Mouse (Mus musculus): Measurements from ENCODE around the gene Apoc2.

The Apoc2 gene

DNA sequence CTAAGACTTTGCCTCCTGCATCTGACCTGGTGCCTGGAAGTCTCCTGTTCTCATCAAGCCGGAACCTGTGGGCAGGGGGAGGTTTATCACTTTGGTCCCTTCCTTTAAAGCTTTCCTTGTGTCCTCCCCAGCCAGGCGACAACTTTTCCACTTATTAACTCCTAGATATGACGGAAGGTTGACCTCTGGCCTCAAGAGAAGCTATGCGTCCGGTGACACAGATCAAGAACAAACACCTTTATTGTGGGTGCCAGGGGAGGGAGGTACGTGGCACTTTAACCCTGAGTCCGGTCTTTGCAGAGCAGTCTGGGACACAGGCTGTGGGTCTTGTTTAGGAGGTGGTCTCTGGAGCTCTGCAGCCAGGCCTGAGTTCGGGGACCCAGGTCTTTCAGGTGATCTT is at the start of gene Apoc2:
TSS of gene Apoc2 (minus strand) at position 70 of the 400 bp plus-strand sequence.
- no peak for DNase-seq

GRCm38 (mm10) chr7:19726541-19726940 is 48.8 kb upstream of the Apoc2 start:
- no peak for DNase-seq

GRCm38 (mm10) chr7:19724167-19724566 is 46.4 kb upstream of the Apoc2 start:
- no peak for DNase-seq

DNA sequence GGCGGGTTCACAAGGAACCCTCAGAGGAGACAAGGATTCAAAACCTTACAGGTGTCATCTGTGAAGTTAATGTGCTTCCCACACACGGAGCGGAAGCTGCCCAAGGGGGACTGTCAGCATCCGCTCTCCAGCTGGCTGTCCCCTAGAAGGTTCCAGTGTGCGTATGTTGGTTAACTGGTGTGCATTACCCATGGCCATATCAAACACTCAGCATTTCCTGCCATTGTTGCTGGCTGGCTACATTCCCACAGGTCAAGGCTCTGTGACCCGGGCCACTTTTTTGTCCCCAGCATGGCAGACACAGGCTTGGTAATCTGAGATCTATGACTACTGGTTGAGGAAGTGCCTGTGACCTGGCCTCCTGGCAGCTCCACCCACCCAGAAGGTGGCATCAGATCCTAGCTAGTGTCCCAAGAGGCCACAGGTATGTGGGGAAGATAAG is 45.0 kb upstream of the Apoc2 start:
- no peak for DNase-seq

DNA sequence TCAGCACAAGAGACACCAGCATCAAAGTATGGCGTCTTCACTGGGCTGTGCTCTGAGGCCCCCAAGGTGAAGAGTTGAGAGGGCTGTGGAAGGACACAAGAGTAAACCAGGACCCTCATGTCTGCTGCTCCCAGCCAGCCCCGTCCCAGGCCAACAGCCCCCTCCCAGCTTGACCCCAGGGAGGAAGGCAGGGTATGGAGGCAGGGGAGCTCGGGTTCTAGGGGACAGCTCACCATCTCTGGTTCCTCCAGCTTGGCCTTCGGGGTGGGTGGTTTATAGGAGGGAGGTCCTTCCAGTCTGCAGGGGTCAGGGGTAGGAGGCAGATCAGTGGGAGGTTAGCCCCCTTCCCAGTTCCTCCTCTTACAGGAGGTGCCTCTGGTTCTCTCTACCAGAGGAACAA is 41.5 kb upstream of the Apoc2 start:
- no peak for DNase-seq

DNA sequence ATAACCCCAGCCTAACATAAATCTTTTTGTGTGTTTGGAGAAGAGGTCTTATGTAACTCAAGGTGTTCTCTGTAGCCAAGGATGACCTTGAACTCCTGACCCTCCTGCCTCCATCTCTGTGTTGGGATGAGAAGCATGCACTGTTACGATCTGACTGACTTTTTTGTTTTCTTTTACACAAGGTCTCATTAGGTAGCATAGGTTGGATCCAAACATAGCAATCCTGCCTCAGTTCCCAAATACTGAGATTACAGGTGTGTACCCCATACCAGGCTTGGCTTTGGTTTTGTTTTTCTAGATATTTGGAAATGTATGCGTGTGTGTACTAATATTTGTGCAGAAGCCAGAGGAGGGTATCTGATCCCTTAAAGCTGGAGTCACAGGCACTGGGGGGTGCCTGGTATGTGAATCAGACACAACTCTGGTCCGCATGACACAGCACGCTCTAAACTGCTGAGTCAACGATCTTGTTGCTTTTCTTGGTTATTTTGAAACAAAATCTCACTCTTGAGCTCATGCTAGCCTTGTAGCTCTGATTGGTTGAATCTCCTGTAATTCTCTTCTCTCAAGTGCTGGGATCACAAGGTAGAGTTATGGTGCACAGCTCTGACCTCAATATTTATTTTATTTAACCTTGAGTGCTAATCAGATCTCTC is 40.7 kb upstream of the Apoc2 start:
- no peak for DNase-seq

- DNase-seq = no peak
These were observed 39.6 kb upstream of the Apoc2 start for GRCm38 (mm10) chr7:19717346-19717745.

DNA sequence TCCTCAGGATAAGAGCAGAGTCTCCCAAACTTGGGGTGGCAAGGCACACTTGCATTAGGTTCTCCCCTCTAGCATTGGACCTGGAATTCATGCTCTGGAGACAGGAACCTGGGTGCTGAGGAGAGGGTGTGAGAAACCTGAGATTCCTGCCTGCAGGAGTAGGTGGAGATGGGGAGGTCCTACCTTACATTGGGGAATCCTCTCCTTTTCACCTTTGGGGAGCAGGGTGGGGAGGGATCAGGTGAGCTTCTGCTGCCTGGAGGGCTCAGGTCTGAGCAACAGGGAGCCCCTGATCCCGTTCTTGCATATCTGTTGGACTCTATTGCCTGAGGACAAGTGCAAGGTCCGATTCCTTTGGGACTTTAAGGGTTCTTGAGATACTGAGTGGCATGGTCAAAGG is 39.1 kb upstream of the Apoc2 start:
- DNase-seq = no peak

- no peak for DNase-seq
These were observed 38.4 kb upstream of the Apoc2 start for GRCm38 (mm10) chr7:19716055-19716682.

DNA sequence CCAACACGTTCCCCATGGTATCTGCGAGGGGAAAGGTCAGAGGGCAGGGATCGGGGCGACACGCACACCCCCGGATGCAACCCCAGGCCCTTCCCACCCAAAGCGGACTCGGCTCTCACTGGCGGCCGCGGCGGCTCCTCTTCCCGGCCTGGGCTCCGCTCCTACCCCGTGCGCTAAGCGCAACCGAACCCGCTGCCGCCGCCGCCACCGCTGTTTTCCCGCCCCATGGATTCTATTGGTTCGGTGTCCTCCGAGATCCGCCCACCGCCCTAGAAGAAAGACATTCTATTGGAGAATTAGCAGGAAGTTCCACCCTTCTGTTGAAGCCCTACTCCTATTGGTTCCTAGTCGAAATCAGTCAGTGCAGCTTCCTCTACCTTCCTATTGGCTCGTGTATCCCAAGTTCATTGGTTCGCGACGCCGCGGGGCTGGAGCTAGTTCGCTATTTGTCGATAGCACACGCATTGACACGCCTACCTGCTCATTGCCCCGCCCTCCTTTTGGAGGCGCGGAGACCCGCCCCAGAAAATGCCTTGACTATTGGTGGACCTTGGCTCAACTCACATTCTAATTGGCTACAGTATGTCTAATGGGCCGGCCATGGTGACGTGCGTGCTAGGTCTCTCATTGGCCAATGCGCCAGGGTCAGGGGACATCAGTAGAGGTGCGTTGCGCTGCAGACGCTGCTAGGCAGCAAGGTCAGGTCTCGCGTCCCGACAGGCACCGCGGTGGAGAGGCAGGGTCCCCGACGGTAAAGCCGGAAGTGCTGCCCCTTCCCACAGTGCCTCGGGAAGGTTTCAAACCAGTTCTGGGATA is 37.7 kb upstream of the Apoc2 start, which contains the start of gene Tomm40:
TSS of gene Tomm40 (minus strand) at position 200 of the 816 bp plus-strand sequence.
- DNase-seq = peak; percentile 99

- DNase-seq = peak in 1 of 2 experiments; percentile 65
These were observed 37.1 kb upstream of the Apoc2 start for GRCm38 (mm10) chr7:19714836-19715235.

- DNase-seq = no peak
These were observed 35.9 kb upstream of the Apoc2 start for GRCm38 (mm10) chr7:19713598-19713997.

GRCm38 (mm10) chr7:19713196-19713595 is 35.5 kb upstream of the Apoc2 start:
- DNase-seq = peak; percentile 53 to 62

GRCm38 (mm10) chr7:19712414-19712813 is 34.7 kb upstream of the Apoc2 start:
- no peak for DNase-seq

DNA sequence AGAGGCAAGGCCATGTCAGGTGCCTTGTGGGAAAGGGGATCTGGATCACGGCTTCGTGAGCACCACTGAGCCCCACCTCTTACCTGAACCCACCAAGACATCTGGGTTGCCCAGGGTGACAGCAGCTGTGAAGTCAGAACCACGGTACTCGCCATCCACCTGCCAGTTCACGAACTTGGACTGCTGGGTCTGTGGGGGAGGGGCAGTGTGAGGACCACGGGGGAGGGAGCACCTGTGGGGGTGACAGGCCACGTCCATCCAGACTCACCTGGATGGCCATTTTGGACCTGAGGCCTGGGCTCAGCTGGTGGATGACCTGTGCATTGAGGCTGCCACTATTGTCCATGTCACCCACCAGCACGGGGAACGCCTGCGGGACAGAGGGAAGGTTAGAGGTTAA is 32.9 kb upstream of the Apoc2 start:
- no peak for DNase-seq

DNA sequence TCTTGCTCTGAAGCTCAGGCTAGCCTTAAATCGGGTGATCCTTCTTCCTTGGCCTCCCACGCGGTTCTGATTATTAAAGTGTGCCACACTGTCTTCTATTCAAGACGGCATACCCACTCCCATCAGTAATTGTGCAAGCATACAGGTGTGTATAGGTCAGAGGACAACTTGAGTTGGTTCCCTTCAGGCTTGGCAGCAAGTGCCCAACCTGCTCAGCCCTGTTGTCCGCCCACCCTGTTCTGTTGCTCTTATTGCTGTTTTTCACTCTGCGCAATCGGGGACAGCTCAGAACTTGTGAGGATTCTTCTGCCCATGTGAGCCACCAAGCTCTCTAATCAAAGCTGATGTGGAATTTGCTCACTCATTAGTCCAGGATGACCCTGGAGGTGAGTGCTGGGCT is 27.5 kb upstream of the Apoc2 start:
- no peak for DNase-seq

- DNase-seq = no peak
These were observed 26.7 kb upstream of the Apoc2 start for GRCm38 (mm10) chr7:19704475-19704874.

DNA sequence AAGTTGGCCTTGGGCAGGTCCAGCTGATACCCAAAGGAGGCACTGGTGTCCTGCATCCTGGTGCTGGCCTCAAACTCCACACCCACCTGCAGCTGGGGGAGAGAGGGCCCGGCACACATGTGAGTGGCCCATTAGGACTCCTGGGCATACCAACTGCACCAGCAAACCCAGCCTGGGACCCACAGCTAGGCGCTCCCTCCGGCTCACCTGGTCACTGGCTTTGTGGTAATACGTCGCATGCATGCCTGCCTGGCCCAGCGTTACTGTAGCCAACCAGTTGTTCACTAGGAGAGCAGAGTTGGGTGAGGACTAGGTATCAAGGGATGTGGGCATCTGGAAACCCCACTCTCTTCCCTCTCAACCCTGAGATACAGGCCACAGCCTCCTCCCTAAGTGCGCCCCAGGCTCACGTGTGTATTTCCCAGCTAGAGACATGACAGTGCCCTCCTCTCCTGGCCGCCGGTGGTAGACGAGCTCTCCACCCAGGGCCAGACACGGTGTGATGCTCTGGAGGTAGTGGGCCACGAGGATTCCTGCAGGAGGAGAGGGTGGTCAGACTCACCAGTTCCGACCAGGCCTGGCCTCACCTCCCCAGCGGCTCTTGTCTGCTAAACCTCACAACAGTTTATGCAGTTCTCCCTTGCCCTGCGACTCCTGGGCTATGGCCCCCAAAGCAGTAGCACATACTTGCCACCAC is 25.3 kb upstream of the Apoc2 start:
- DNase-seq = no peak

DNA sequence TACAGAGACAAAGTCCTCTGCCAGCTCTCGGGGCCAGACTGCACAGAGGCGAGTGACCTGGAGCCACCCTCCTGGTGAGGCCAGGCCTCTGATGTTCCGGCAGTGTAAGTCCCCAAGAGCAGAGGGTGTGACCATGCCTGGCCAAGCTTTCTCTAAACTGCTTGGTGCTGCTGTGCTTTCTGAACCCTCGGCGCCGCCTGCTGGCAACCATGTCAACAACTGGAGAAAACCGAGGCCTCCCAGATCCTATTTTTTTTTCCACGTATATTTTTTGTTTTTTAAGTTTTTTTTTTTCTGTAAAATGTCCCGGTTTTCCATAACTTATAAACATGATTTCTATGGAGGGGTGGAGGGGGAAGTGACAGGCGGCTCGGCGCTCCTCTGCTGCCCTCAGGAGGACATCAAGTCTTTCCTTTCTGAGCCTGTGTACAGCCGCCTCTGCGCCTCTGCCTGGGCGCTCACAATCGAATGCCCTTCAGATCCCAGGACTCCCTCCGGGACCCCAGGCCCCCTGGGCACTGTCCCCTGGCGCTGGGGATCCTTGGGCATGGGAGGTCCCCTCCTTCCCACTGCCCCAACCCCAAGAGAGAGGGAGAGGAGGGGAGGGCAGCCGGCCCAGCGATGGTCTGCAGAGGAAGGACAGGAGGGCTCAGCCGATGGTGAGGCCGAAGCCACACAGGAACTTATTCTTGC is 23.5 kb upstream of the Apoc2 start:
- DNase-seq = peak; percentile 55 to 71

DNA sequence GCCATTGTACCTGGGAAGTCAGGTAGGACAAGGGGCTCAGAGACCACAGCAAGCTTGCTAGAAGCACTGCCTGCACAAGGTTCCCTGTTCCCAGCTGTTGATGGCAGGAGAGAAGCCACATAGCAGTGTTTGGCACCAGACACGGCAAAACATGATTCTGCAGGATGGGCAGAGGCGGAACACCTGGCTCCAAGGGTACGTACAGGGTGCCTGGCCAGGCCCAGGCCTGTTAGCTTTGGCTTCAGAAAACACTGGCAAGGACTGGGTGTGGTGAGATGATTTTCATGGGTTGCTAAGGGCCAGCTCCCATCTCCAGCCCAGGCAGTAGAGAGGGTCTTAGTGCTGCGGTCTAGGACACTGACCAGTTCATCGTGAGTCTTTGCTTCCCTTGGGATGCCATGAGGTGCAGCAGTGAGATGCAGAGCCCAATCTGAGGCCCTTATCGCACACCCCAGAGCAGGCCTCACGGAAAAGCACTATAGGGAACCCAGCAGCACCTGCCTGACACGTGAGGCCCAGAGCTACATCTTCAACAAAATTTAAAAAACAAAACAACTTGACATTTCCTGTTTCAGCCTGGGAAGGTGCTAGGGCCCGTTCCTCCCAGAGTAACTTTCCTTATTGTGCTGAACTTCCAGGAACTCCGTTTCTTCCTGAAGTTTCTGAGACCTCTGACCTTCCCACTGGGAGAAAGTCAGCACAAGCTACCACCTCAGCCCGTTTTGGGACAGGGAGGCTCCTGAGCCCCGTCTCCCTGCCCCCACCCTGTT is 22.7 kb upstream of the Apoc2 start:
- no peak for DNase-seq

DNA sequence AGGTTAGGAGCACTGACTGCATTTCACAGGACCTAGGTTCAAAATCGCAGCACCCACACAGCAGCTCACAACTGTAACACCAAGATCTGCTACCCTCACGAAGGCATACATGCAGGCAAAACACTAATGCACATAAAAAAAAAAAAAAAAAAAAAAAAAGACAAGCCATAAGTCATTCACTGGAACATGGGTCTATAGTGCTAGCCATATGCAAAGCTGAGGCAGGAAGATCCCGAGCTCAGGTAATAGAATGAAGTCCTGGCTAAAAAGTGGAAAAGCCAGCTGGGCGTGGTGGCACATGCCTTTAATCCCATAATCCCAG is 22.0 kb upstream of the Apoc2 start:
- no peak for DNase-seq
